Mouse (Mus musculus) kidney, adult 2 months (tissue): ENCODE measurements around the gene Nkain4. TPM values are rescaled to one million over a fixed set of nuclear protein-coding genes. Genes with fewer than 3 reads are reported as not detected.

Source experiments
- DNase-seq: peaks from one replicate; pipeline ENCODE4 v3.0.0; 2021
- H3K27ac ChIP-seq: fragments of 200-500 bp; 2 replicates; pipeline ENCODE4 v1.5.1; 2012; ENCODE audit warnings: low read depth, low read length, control low read depth, inconsistent platforms; ENCODE audit not compliant: insufficient read depth
- H3K27me3 ChIP-seq: fragments of 200-500 bp; replicated peaks from 2 replicates; pipeline ENCODE4 v1.6.1; 2012; ENCODE audit warnings: mild to moderate bottlenecking, moderate library complexity, low read length, inconsistent platforms; ENCODE audit not compliant: control insufficient read depth, insufficient read depth
- H3K36me3 ChIP-seq: fragments of 200-500 bp; 2 replicates; pipeline ENCODE4 v1.6.1; 2012; ENCODE audit warnings: mild to moderate bottlenecking, moderate library complexity, low read length, inconsistent platforms; ENCODE audit not compliant: control insufficient read depth, insufficient read depth
- H3K4me1 ChIP-seq: fragments of 200-500 bp; 2 replicates; pipeline ENCODE4 v1.6.1; 2011; ENCODE audit warnings: low read length; ENCODE audit not compliant: control insufficient read depth, insufficient read depth
- H3K4me3 ChIP-seq: fragments of 200-500 bp; 2 replicates; pipeline ENCODE4 v1.5.1; 2011; ENCODE audit warnings: mild to moderate bottlenecking, low read depth, low read length, control low read depth; ENCODE audit not compliant: insufficient read depth
- CTCF ChIP-seq: fragments of 200-500 bp; conservative IDR thresholded peaks from 2 replicates; pipeline ENCODE4 v1.5.1; 2011; ENCODE audit warnings: low read depth, mild to moderate bottlenecking, control low read depth, low read length, moderate library complexity, mixed read lengths; ENCODE audit not compliant: insufficient read depth, insufficient read length
- POLR2A ChIP-seq: fragments of 200-500 bp; IDR thresholded peaks from one replicate; pipeline ENCODE4 v1.6.1; 2011; ENCODE audit warnings: low read depth, low read length, control low read depth
- WGBS: fragments of 180-500 bp; shearing (Covaris S2); methylation state at CpG from one replicate; pipeline ENCODE4 v1.1.7; 2018; 5-methylcytosine and 5-hydroxymethylcytosine counted together
- polyA plus RNA-seq: library from polyadenylated mRNA; depleted of rRNA; stranded (reverse); fragments of >200 nt; gene quantifications from 2 replicates; pipeline ENCODE4 v1.2.3, GENCODE M21; 2012

The Nkain4 gene
- polyA plus RNA-seq, 1 experiment, result 2.0 TPM

DNA sequence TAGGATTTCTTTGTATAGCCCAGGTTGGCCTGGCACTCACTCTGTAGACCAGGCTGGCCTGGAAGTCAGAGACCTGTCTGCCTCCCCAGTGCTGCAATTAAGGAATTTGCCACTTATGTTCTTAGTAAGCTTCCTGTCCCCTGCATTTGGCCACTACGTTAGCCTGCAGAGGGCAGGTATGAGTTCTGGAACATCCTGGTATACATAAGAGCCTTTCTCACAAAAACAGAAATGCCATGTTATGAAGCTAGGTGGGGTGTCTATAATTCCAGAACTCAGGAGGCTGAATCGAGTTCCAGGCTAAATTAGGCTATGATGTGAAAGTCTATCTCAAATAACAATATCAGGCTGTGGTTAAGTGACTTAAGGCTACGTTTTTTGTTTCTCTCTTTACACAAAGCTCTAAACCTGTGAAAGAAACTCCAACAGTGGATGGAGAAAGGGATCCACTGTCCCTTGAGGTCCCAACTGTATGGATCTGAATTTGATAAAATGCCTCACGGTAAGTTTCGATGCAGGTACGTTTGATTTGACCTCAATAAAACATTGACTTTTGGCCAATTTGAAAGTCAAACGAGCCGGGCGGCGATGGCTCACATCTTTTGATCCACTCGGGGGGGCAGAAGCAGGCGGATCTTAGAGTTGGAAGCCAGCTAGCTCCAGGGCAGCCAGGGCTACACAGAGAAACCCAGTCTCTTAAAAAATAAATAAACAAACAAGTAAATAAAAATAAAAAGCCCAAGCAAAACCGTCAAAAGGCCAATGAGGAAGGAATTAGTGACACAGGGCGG lies 11.8 kb upstream of the Nkain4 start:
- Histone ChIP-seq H3K36me3 (no peaks in the 10 kb centered on the region), H3K27me3 (no peaks in the 10 kb centered on the region), H3K27ac (peak overlapping the region; percentile 88), H3K4me3 (peak overlapping the region; percentile 73), H3K4me1 (no peaks in the 10 kb centered on the region; the same call in 1 of the 2 replicates)
- peak; percentile 34 for DNase-seq
- TF ChIP-seq POLR2A (no peak), CTCF (peak; percentile 26; the same call in 1 of the 2 replicates)
- WGBS, result 4% methylated on average over 14 of the region's 14 CpGs

DNA sequence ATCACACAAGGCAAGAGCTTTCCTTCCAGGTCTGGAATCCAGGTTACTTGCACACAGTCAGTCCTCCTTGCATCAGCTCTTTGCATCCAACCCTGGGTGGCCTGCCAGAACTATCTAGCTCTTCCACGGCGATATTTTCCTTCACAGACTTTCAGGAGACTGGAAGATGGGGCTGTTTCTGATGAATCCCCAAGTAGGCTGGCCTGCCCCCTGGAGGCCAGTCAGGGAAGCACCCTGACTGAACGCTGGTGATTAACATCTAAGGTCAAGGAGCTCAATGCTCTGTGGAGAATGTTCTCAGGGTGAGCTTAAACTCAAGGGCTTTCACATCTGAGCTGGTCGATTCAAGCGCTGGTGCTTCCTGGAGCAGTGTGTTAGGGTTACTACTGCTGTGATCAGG lies 9.5 kb upstream of the Nkain4 start:
- 2% methylated on average over 5 of the region's 5 CpGs for WGBS
- Histone ChIP-seq H3K4me3 (no peak overlapping the region), H3K27ac (no peak overlapping the region), H3K4me1 (no peaks in the 10 kb centered on the region; the same call in 1 of the 2 replicates), H3K27me3 (no peaks in the 10 kb centered on the region), H3K36me3 (no peaks in the 10 kb centered on the region)
- TF ChIP-seq POLR2A, result no peak
- peak; percentile 87 for TF ChIP-seq CTCF
- DNase-seq, result peak; percentile 81

GRCm38 (mm10) chr2:180962616-180963308 lies 8.3 kb upstream of the Nkain4 start:
- H3K27me3 ChIP-seq, result no peaks in the 10 kb centered on the region
- TF ChIP-seq POLR2A (no peak), CTCF (no peak)
- WGBS, result 70% methylated on average over 2 of the region's 2 CpGs
- H3K4me1 ChIP-seq, result no peaks in the 10 kb centered on the region
- no peak overlapping the region for H3K4me3 ChIP-seq
- DNase-seq, result peak; percentile 28
- H3K27ac ChIP-seq, result no peak overlapping the region
- no peaks in the 10 kb centered on the region for H3K36me3 ChIP-seq

DNA sequence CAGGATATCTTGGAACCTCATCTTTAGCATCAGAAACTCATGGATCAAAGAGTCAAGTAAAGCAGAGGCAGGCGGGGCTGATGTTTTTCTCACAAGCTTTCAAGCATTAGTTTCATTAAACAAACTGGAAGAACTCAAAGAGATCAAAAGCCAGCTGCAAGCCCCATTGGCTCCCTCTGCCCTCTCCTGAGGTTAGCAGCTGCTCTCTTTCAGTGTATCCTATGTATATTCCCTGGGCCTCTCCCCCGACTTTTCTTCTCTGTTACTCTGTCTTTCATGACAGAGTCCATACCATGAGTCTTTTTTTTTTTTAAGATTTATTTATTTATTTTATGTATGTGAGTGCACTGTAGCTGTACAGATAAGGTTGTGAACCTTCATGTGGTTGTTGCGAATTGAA lies 5.7 kb upstream of the Nkain4 start:
- 64% methylated on average over 3 of the region's 3 CpGs for WGBS
- no peak for DNase-seq
- H3K36me3 ChIP-seq, result no peaks in the 10 kb centered on the region
- TF ChIP-seq CTCF, result no peak
- no peak for TF ChIP-seq POLR2A
- no peaks in the 10 kb centered on the region for H3K4me1 ChIP-seq
- H3K27me3 ChIP-seq, result no peaks in the 10 kb centered on the region
- H3K4me3 ChIP-seq, result no peak overlapping the region
- no peak overlapping the region for H3K27ac ChIP-seq

DNA sequence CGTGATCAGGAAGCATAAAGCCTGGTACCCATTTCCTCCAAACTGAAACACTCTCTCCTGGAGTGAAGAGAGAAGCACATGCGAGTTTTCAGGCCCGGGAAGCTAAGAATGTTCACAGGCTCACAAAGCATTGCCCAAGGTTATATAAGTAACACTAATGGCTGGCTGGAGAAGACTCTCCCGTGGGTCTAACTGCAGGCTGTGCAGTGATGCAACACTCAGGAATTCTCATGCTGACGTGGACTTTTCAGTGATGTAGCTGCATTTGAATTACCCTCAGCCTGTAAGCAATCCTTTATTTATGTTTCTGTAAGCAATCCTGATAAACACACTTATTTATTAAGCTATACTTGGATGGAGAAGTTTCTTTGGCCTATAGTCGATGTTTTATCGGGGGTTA lies 5.1 kb upstream of the Nkain4 start:
- Histone ChIP-seq H3K4me1 (no peaks in the 10 kb centered on the region; the same call in 1 of the 2 replicates), H3K27me3 (no peaks in the 10 kb centered on the region), H3K36me3 (no peaks in the 10 kb centered on the region), H3K4me3 (no peak overlapping the region), H3K27ac (no peak overlapping the region)
- no peak for TF ChIP-seq CTCF
- no peak for TF ChIP-seq POLR2A
- DNase-seq, result no peak
- 64% methylated on average over 7 of the region's 7 CpGs for WGBS

DNA sequence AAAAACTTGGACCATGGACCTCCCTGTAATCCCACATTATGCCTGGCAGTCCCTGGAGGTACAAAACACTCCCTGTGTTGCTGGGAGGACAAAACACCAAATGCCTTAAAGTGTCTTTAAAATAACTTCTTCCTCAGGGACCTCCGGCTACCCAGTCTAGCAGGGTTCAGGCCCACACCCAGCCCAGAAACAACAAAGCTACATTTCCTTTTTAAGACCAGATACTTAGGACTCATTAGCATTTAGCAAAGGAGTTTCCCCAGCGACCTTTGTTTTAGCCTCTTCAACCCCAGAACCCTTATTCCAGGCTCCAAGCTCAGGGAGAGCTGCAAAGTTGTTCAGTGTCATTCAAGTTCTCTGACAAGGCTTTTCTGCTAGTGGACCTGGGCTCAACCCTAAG lies 861 bp downstream of the Nkain4 start:
- no peak overlapping the region for H3K4me3 ChIP-seq
- no peak for DNase-seq
- no peak overlapping the region for H3K27ac ChIP-seq
- WGBS, result 56% methylated on average over 2 of the region's 2 CpGs
- H3K36me3 ChIP-seq, result no peaks in the 10 kb centered on the region
- no peaks in the 10 kb centered on the region; the same call in 1 of the 2 replicates for H3K4me1 ChIP-seq
- H3K27me3 ChIP-seq, result no peaks in the 10 kb centered on the region
- no peak for TF ChIP-seq POLR2A
- TF ChIP-seq CTCF, result no peak

DNA sequence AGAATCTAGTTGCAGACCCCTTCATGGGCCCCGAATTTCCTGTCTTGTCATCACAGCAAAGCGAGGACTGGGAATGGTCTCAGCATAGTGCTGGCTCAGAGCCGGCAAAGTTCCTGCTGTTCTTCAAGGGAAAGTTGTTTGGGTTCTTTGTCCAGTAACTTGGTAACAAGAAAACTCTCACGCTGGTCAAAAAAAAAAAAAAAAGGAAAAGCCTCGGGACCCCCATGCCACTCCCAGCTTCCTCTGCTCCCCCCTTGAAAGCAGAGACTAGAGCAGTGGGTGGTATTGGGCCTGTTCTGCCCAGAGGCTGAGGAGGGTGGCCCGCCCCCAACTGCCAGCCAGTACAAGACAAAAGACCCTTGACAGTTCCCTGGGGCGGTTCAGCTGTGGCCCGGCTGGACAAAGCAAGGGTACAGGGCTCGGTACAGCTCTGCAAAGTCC lies 1.7 kb downstream of the Nkain4 start:
- Histone ChIP-seq H3K27me3 (no peaks in the 10 kb centered on the region), H3K27ac (no peak overlapping the region), H3K36me3 (no peaks in the 10 kb centered on the region), H3K4me3 (no peak overlapping the region), H3K4me1 (no peaks in the 10 kb centered on the region; the same call in 1 of the 2 replicates)
- WGBS, result 42% methylated on average over 9 of the region's 9 CpGs
- no peak for DNase-seq
- TF ChIP-seq POLR2A (no peak), CTCF (no peak)
